In genomic region chr2:132575759-132576439, GRCm38 (mm10) we compare ENCODE assay signal across 8 mouse cellular contexts. TPM values are rescaled to one million over a fixed set of nuclear protein-coding genes. Genes with fewer than 3 reads are reported as not detected.
DNase-seq lines count a peak whose midpoint lies in the region; ATAC-seq lines count a peak whose summit lies in the region.

No protein-coding gene starts in this region.

- WGBS in embryonic facial prominence, embryonic 12.5 days, result 85% methylated on average over 11 of the region's 11 CpGs
- WGBS in heart, embryonic 14.5 days, result 57% methylated on average over 11 of the region's 11 CpGs

- H3K4me2 ChIP-seq in embryonic facial prominence, embryonic 12.5 days (replicated peaks), result peak overlapping the region; percentile 69
- peak overlapping the region; percentile 90 for H3K4me2 ChIP-seq in heart, embryonic 14.5 days (ENCODE audit: low read length)

- peaks cover 36% of the 10 kb centered on the region for H3K36me3 ChIP-seq in megakaryocyte, embryonic 14.5 days (replicated peaks; ENCODE audit: low read length)
- H3K36me3 ChIP-seq in embryonic facial prominence, embryonic 12.5 days, result peaks cover 8% of the 10 kb centered on the region; the same call in 1 of the 2 replicates
- peaks cover 10% of the 10 kb centered on the region for H3K36me3 ChIP-seq in heart, embryonic 14.5 days (ENCODE audit: control insufficient read depth, insufficient read depth, low read length)

- 0 out of 2 replicates have a peak, but pooled peaks cover 3% of the 10 kb centered on the region for H3K9me3 ChIP-seq in megakaryocyte, embryonic 14.5 days
- H3K9me3 ChIP-seq in embryonic facial prominence, embryonic 12.5 days, result no peaks in the 10 kb centered on the region
- no peaks in the 10 kb centered on the region for H3K9me3 ChIP-seq in heart, embryonic 14.5 days (ENCODE audit: control insufficient read depth, low read length)

- no peak for ATAC-seq in megakaryocyte, adult 5-6 weeks (ENCODE audit: poor library complexity, severe bottlenecking)
- ATAC-seq in embryonic facial prominence, embryonic 12.5 days (ENCODE audit: insufficient number of reproducible peaks, insufficient read depth, low FRiP score, low TSS enrichment), result no peak
- ATAC-seq in heart, embryonic 14.5 days (ENCODE audit: insufficient number of reproducible peaks, insufficient read depth, low FRiP score, low read depth), result no peak
- 0 out of 2 replicates have a peak, but pooled peaks have one; percentile 1 for ATAC-seq in megakaryocyte progenitor cell, adult 5-6 weeks (replicated peaks; ENCODE audit: poor library complexity)

- H3K4me1 ChIP-seq in megakaryocyte, embryonic 14.5 days, result peaks cover 62% of the 10 kb centered on the region
- peaks cover 17% of the 10 kb centered on the region for H3K4me1 ChIP-seq in embryonic facial prominence, embryonic 12.5 days
- peaks cover 5 to 25% of the 10 kb centered on the region in 2 experiments for H3K4me1 ChIP-seq in heart, embryonic 14.5 days (ENCODE audit: control insufficient read depth in 2 of 2, insufficient read depth in 2 of 2, low read length in 2 of 2)

- no peak overlapping the region for H3K9ac ChIP-seq in embryonic facial prominence, embryonic 12.5 days
- peak overlapping the region; percentile 38; the same call in 1 of the 2 replicates for H3K9ac ChIP-seq in heart, embryonic 14.5 days (ENCODE audit: low read length)

- H3K4me3 ChIP-seq in megakaryocyte, embryonic 14.5 days (replicated peaks), result peak overlapping the region; percentile 96
- no peak overlapping the region for H3K4me3 ChIP-seq in embryonic facial prominence, embryonic 12.5 days
- peak overlapping the region in 1 of 2 experiments; percentile 79; a peak in 2 of 4 replicates for H3K4me3 ChIP-seq in heart, embryonic 14.5 days (ENCODE audit: control insufficient read depth in 1 of 2, insufficient read depth in 1 of 2, low read depth in 1 of 2, low read length in 2 of 2)

- no peak overlapping the region for H3K27ac ChIP-seq in embryonic facial prominence, embryonic 12.5 days
- H3K27ac ChIP-seq in heart, embryonic 14.5 days (replicated peaks in 1 of 2; ENCODE audit: control insufficient read depth in 1 of 2, insufficient read depth in 1 of 2, low read depth in 2 of 2, low read length in 2 of 2), result 0 out of 4 replicates have a peak overlapping the region, but pooled peaks of 1 of the 2 experiments have one; percentile 10

- peak; percentile 73 to 83 for DNase-seq in kidney, postnatal 36 days
- DNase-seq in testis, postnatal 10 days (ENCODE audit: low spot score), result peak; percentile 64
- DNase-seq in retina, embryonic 14.5 days (ENCODE audit: low spot score), result no peak

- no peaks in the 10 kb centered on the region for H3K27me3 ChIP-seq in megakaryocyte, embryonic 14.5 days (replicated peaks)
- no peaks in the 10 kb centered on the region for H3K27me3 ChIP-seq in embryonic facial prominence, embryonic 12.5 days
- H3K27me3 ChIP-seq in heart, embryonic 14.5 days (ENCODE audit: control insufficient read depth, insufficient read depth, low read length), result no peaks in the 10 kb centered on the region

RNA-seq across cellular contexts. Expression of gene Gpcpd1, which starts 11.6 kb away (rescaled TPM):
- 0.64 and 5.3 TPM in 2 replicates for polyA plus RNA-seq in megakaryocyte, embryonic 14.5 days (2012; ENCODE audit: insufficient read depth, low replicate concordance)
- total RNA-seq in megakaryocyte, adult 5-6 weeks (2015), result 55.9 and 57.3 TPM in 2 replicates
- 49.6 and 52.2 TPM in 2 replicates for total RNA-seq in megakaryocyte, adult 5-6 weeks (2017)
- polyA plus RNA-seq in embryonic facial prominence, embryonic 12.5 days (2016; fragmentation: Nextera tagmentation; extraction: Ambion mirVana), result 59.8 and 61.8 TPM in 2 replicates
- 34.1 and 37.4 TPM in 2 replicates for polyA plus RNA-seq in heart, embryonic 14.5 days (2014; fragmentation: Nextera tagmentation; extraction: Ambion mirVana)
- 28.9 and 32.2 TPM in 2 replicates for total RNA-seq in megakaryocyte progenitor cell, adult 5-6 weeks (2015)
- 17.9 and 23.1 TPM in 2 replicates for total RNA-seq in megakaryocyte progenitor cell, adult 5-6 weeks (2017)
